Mouse (Mus musculus) spleen, postnatal 4 days (tissue): ENCODE results near the gene Frmd7.

Experiments used
- DNase-seq, 2 experiments: peaks; one replicate each; pipeline ENCODE4 v3.0.0; 2022; ENCODE audit warnings: low spot score in 2 of 2

Frmd7 gene

DNA sequence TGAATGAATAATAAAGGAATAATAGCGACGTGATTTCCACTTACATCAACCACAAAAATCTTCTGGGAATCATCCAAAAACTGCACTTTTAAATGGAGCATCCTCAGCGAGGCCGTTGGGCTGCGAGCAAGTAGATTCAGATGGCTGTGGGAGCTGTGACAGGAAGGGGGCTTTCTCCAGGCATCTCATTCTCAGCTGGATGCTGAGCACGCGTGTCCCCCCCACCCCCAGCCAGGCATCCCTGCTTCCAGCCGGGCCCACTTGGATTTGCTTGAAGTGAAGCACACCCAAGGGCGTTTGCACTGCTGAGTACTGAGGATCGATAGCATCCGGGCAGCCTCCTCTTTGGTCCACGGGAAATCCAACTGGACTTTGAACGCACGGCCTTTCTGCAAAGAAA lies at the start of gene Frmd7:
TSS of gene Frmd7 (minus strand) at position 101 of the 400 bp plus-strand sequence.
- no peak for DNase-seq

DNA sequence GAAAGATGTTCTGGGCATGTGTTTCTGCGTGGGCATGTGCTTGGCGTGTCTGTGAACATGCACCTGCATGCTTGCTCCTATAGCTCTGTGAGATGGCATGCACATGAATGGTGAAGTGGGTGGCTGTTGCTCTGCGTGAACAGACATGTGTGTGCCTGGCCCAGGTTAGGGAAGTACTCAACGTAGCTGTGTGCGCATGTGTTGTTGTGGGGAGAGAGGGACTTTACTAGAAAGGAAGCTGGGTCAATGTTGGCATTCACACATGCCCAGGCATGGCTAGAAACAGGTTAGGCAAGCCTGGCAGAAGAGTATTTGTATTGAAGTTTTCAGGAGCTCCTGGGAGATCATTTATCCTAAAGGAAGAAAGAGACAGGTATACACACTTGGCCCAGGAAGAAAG lies 48.8 kb upstream of the Frmd7 start:
- DNase-seq = no peak

DNA sequence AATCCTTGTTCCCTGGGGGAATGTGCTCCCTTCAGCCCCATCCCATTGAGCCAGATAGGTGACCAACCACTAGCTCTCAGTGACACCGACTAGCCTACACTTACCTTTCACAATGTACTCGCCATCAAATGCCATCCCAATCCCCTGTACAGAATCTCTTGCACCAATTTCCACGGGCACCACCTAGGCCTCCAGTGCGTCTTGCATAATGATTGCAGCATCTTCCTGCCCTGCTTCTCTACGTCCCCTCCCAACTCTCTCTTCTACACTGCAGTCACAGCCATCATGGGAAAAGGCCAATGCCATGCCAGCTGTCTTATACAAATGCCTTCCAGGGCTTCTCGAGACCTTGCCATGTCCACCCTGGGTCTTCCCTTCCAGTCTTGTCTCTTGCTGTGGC lies 47.4 kb upstream of the Frmd7 start:
- no peak for DNase-seq

DNA sequence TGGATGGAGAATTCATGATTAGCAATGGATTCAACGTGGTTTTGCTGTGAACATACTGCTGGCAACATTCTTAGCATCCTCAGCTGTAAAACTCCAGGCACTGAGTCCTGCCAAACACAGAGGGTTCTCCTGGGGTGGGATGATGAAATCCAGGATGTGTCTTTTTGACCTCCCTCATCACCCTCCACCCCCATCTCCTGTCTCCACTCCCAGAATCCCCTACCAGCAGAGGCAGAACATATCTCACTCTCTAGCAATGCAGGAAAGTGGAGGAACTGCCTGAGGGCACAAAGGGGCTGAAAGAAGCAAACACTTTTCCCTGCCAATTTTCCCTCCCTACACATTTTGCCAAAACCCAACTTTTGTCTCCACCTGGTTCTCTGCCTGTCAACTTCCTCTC lies 46.1 kb upstream of the Frmd7 start:
- DNase-seq = no peak

DNA sequence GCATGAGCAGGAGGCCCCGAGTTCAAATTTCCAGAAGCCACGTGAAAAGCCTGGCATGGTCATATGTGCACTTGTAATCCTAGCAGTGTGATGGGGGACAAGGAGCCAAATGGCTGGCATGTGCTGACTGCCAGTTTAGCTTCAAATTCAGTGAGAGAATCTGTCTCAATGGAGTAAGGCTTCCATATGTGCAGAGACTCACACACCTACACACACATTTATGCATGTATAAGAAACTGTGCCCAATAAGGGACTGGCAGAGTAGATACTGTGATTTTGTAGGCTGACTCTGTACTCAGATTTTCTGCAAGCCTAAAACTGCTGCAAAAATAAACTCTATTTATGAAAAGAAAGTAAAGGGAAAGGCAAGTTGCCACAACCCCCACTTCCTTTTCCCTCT lies 35.9 kb upstream of the Frmd7 start:
- no peak for DNase-seq

DNA sequence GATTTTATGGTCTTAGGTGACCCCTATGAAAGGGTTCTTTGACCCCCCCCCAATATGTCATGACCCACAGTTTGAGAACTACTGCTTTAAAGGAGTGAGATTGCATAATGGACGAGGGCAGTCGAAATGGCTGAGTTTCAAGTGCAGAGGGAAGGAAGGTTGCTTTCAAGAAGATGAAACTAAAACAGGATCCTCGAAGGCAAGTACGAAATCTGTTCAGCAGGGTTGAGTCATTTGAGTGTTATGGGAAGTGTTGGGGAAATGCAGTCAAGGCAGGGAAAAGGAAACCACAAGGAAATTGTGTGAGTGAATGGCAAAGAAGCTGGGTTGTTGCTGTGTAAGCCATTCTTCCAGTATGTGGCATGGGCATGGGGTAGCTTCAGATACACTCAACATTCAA lies 29.6 kb upstream of the Frmd7 start:
- DNase-seq = no peak

DNA sequence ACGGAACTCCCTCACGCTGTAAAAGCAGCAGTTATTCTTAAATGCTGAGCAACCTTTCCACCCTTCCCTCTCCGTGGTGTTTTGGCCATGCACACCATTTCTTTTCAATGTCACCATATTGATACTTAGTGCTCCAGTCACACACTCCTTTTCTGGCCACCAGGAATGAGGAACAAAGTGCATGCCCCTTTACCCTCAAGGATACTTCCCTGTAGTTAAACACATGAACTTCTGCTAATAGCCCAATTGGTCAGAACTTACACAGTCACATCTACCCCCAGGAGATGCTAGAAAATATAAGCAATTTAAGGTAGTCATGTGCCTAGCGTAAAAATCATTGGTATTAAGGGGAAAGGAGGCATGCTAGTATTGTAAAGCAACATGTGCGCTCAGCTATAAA lies 27.4 kb upstream of the Frmd7 start:
- no peak for DNase-seq

DNA sequence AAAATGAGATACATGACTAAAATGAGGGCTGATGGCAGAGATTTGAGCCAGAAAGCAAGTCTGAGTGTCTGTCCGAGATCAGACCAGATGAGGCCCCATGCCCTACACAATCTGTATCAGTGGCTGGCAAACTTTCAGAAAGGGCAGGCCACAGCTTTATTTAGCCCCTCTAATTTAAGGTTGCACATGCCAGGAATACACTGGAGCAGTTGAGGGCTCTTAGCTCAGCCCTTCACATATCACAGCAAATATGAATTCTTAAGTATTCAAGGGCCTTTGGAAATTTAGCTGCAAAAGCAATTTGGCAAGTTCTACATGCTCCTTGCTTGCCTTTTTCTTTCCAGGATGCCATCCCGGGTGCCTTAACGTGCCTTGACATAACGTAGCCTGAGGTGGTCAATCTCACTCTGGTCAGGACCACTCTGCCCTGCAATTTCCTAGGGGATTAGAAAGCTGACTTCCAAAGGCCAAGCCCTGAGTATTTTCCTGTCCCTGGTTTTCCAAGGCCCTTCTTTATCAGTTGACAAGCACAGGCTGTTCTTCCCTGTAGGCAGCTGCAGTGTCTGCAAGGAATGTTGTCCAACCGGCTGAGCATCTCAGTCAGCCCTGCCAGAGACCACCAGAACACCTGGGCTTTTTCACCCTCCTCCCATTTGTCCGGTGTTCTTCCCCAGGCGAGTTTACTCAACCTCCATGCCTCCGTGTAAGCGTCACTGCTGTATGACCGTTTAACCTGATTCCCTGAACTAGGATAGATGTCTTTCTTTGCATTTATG lies 25.8 kb upstream of the Frmd7 start:
- no peak for DNase-seq

DNA sequence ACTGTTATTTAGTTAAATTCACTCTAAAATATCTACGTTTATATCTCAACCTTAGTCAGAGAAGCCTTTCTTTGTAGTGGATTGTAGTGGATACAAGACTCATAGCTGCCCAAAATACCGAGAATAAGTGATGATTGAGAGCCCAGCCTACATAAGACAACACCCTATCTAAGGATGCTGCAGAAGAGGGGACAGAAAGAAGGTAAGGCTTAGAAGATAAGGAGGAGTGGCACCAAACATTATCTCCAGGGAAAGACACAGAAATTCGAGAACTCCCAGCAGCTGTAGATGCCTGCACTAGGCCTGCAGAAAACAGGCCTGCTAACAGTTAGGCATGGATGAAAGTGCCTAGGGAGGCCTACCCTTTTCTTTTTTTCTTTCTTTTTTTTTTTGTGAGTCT lies 22.6 kb upstream of the Frmd7 start:
- DNase-seq = no peak

DNA sequence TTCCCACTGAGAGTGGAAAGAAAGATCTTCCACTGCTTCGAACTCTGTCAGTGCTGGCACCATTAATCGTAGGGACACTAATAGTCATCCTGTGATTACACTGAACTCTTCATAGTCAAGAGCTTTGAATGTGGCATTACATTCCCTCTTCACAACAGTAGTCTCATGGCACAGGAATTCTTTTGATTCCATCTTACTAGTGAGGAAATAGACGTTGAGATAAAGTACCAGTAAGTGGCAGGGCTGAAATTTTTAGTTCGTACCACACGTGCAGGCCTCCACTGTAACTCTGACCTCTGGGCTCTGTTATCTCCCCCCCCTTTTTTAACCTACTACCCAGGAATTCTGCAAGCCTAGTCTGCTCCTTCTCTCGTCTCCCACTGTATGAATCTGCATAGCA lies 20.4 kb upstream of the Frmd7 start:
- no peak for DNase-seq

DNA sequence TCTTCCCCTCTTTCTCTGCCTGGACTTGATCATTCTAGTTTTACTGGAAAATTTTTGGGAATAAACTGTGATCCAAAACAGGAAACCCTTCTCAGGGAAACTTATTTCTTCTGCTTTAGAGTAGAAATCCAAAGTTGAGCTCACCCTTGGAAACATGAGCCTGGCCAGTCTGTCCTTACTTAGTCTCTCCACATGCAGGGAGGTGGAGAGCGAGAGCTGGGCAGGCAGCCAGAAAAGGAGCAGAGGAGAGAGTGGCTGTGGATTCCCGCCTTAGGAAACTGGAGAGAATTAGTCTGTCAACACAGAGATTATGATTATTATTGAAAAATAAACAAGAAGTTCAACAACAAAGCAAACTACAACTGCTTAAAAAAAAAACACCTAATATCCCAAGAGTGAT lies 6.1 kb upstream of the Frmd7 start:
- DNase-seq = no peak

DNA sequence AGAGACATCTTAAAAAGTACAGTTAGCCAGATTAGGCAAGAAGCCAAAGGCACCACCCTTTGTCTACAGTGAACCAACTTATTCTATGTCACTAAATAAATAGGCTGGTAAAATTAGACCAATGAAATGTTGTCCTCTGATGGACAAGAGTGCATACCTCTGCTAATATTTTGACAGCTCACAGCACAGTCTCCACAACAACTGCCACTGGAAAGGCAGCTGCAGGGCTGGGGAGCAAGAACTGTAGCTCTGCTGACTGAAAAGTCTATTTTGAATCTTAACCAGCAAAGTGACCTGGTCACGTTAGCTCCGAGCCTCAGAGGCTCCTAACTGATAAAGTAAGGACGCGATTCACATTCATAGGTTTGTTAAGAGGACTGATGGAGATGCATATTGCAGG lies 5.6 kb upstream of the Frmd7 start:
- no peak for DNase-seq

DNA sequence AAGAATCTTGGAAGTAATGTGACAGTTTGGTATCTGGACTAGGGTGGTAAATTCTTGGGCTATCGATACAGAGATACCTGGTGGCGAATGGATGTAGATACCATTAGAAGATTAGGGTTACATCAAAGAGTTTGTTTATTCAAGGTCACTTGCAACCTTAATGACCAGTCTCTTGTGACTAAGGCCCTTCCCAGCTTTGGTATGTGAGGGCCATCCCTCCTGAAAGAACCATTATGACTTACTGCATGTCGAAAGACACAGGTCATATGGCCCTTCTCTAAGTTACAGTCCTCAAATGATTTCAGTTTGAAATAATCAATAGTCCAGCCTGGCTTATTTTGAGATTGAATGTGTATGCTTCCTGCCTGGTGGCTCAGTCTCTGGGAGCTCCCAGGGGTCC lies 5.4 kb downstream of the Frmd7 start:
- DNase-seq = no peak

DNA sequence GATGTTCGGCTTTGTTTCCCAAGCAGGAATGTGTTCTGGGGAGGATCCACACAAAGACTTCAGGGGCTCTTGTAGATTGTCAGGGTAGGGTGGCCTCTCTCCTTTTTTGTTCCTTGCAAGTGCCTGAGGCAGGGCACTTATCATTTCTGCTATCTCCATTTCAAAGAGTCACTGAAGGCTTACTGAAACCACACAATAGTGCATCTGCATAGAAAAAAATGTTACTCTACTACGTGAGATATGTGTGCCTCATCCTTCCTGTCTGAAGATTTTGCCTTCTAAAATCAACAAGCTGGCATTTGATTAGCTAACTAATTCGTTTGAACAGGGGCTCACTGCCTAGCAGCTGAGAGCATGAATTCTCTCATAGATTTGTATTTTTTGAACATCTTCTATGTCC lies 12.2 kb downstream of the Frmd7 start:
- DNase-seq = no peak

DNA sequence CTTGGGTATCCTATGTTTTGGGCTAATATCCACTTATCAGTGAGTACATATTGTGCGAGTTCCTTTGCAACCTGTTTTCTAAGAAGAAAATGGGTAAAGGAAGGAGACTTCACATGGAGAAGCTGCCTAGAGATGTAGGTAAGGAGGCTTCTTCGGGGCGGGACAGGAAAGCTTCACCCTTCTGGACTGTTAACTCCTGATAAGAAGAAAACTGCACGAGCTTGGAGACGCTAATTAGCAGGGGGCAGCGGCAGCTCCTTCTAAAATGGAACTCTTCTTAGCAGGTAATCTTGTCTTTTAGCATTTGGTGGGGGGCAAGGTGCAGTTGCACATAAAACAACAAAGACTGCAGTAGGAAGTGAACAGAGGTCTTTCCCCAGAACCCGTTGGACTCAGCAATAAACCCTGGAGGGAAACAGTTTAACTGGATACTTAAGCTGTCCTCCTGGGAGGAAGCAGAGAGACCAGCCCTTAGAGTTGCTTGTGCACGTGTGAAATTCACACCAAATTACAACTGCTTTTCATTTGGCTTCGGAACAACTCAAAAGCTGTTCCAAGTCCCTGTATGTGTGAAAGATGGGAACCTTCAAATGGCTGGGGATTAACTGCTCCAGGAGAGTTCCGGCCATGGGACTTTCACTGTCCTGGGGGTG lies 15.5 kb downstream of the Frmd7 start:
- DNase-seq = no peak

DNA sequence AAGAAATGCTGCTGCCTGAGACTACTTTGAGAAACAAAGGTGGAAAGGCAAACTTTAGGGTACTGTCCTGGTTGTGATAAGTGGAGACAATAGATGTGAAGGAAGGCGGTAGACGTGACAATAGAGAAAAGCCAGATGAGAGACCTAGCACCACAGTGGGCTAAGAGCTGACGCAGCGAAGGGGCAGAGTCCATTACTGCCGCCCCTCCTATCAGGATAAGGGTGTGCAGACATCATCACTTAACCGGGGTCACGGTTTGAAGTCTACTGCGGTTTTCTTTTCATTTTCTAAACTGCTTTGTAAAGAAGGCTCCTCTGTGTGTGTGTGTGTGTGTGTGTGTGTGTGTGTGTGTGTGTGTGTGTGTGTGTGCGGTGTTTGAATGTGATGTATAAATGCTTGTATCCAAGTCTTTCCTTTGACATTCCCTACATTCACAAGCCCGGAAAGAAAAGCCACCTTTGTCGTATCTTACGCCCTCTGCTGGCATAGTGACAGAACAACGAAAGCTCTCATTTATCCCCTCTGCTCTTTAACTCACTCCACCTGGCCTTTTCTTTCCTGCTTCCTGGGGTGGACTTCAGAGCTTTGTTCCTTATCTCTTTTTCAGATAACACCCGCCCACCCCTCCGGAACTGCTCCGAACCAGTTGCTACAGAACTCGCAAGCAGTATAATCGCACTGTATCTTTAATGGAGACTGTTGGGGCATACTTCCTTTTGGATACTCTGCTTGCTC lies 17.7 kb downstream of the Frmd7 start:
- DNase-seq = no peak

DNA sequence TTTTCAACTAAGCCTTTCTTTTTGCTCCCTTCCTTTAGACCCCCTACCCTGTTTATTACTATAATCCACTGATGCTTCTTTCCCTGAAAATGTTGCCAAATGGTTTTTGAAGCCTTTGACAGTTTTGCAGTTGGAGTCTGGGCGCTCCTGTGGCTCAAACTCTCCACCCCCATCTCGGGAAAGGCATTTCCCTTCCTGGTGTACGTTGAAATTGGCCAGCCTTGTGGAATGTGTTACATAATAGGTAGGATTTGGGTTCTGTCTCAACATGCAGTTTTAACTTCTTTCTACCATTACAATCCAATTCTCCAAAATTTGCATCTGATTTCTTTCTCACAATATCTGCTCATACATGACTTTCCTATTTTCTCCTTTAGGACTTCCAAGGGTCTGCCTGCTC lies 23.8 kb downstream of the Frmd7 start:
- DNase-seq = no peak

DNA sequence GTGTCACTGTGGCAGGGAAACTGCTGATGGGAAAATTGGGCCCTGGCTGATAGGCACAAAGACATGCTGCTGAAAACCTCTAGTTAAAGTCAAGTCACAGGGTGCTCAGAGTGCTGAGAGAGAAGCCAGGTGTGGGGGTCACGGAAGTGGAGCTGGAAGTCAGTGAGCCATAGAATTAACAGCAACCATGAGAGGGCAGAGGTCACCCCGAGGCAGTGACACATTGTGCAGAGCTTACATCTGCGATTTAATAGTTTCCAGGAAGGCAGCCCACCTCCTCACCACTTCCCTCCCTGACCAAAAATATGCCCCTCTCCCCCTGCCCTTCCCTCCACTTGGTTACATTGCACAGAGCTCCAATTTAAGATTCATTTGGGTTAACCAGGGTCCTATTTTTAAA lies 25.1 kb downstream of the Frmd7 start:
- DNase-seq = no peak

DNA sequence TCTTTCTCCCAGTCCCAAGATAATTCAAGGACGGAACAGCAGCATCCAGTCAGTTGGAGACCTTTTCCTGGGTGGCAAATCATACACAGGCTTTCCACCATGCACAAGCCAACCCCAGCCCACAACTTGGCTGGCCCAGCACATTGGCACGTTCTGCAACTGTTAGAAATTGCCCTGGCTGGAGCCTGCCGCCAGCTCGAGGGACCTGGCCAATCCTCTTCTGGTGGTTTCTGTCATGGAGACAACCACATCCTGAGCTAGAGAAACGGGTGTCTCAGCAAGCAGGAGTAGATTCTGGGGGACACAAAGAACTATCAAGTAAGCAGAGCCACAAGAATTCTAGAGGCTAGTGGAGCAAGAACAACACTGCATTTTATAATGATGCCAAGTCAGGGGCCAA lies 32.6 kb downstream of the Frmd7 start:
- DNase-seq = no peak

DNA sequence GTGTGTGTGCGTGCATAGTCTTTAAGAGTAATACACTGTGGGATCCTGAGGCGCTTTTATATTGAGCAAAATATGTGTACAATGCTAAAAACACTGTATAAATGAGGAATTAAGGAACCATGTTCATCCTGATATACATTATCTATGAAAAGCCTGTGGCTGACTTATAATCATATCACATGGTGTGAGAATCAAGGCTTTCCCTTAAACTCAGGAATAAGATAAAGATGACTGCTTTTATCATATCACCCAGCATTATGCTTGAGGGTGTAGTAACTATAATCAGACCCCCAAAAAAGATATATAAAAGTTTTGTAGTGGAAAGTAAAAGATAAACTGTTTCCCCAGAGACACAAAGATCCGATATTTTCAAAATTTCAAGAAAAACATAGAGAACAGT lies 39.0 kb downstream of the Frmd7 start:
- DNase-seq = no peak

DNA sequence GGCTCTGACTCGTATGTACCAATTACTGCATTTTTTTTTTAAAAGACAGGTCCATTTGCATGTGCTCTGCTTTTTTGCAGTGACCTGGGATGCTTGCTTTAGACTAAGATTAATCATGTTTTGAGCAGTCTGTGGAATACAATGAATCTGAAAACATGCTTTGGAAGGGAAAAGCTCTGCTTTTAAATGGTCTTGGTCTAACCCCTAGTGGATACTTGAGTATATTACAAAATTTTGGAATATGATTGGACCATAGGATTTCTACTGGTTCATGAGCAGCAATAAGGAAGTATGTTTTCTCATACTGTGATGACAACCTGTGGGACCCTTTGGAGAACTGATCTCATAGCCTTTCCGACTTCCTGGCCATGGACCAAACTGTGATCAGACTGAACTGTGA lies 54.5 kb downstream of the Frmd7 start:
- DNase-seq = no peak

DNA sequence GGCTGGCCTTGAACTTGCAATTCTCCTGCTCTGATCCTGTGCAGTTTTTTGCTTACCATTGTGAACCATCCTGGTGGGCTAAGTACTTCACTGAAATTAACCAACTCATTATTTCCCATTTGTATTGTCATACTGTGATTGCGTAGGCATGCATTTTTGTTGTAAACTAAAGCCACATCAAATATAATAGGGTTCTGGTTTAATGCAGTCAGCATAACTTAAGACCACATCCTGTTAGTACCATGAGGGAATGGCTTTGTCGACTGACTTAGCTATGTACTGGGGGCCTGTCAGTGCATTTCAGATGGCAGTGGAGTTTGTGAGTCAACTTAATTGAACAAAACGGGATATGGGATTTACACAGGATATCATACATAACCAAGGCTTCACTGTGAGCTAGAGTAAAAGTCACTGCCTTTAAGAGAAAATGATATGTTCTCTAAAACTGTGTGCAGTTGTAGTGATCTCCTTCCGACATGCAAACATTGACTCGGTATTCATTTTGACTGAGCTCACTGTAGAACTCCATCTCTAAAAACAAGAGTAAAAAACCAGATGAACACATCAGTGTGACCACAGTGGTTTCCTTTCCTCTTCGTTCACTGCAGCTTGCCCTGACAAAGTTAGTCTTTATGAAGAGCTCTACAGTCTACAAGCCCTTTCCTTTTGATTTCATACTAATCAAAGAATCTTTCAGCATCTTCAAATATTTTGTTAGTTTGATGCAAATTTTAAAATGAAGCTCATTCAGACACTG lies 68.1 kb downstream of the Frmd7 start:
- DNase-seq = no peak
